Mouse (Mus musculus) frontal cortex, postnatal 10 days (tissue): ENCODE results near the gene Hnrnpul2.
"Not testable (repeated sequence)": the region's sequence is repeated elsewhere in the genome, so short reads cannot be mapped to it uniquely, and the experiment has no call there.

Experiments
- DNase-seq, 2 experiments: peaks; one replicate each; pipeline ENCODE4 v3.0.0; 2022; ENCODE audit warnings: low spot score in 2 of 2, mixed read lengths in 1 of 2

Hnrnpul2 gene

DNA sequence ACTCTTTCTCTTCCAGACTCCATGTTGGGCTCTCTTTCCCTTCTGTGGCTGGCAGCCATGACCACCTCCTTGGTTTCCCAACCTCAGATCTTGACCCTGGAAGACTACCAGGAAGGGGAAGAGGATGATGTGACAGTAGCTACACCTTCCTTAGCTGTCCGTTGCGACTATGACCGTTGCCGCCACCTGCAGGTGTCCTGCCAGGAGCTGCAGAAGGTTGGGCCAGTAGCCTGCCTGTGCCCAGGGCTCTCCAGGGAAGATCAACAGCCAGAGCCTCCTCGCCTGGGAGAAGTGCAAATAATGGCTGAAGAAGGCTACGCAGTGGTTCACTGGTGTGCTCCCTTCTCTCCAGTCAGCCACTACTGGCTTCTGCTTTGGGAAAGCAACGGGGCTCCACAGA, 31.8 kb downstream of the Hnrnpul2 start:
- no peak for DNase-seq

GRCm38 (mm10) chr19:8852236-8852928, 32.6 kb downstream of the Hnrnpul2 start:
- DNase-seq = no peak

GRCm38 (mm10) chr19:8853117-8853516, 33.3 kb downstream of the Hnrnpul2 start:
- no peak for DNase-seq

DNA sequence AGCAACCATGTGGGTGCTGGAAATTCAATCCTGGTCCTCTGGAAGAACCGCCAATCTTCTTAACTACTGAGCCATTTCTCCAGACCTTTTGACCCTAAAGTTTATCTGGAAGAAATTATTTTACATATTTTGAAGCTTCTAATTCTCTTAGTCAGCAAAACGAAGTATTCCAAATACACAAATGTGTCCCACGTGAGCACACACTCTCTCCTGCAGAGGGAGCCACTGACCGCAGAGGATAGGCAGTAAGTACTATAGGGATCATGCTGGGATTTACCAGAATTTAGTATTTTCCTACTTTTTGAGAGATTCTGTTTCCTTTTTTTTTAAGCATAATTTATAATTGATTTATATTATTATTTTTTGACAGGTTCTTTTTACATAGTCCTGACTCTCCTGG, 37.9 kb downstream of the Hnrnpul2 start:
- DNase-seq = no peak

- no peak for DNase-seq
Measured at GRCm38 (mm10) chr19:8859018-8859417, 39.2 kb downstream of the Hnrnpul2 start.

- DNase-seq = no peak
Measured at GRCm38 (mm10) chr19:8864265-8864664, 44.5 kb downstream of the Hnrnpul2 start.

DNA sequence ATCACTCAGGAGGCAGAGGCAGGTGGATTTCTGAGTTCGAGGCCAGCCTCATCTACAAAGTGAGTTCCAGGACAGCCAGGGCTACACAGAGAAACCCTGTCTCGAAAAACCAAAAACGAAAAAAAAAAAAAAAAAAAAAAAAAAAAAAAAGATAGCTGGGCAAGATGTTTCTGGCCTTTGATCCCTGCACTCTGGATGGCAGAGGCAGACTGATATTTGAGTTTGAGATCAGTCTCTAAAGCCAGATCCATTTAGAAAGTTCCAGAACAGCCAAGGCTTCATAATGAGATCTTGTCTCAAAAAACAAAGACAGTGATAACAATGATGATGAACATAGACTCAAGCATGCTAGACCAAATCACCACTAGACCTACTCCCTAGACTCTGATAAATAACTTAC, 50.6 kb downstream of the Hnrnpul2 start:
- DNase-seq = not testable (repeated sequence)

- no peak for DNase-seq
Measured at GRCm38 (mm10) chr19:8870838-8871237, 51.0 kb downstream of the Hnrnpul2 start.

DNA sequence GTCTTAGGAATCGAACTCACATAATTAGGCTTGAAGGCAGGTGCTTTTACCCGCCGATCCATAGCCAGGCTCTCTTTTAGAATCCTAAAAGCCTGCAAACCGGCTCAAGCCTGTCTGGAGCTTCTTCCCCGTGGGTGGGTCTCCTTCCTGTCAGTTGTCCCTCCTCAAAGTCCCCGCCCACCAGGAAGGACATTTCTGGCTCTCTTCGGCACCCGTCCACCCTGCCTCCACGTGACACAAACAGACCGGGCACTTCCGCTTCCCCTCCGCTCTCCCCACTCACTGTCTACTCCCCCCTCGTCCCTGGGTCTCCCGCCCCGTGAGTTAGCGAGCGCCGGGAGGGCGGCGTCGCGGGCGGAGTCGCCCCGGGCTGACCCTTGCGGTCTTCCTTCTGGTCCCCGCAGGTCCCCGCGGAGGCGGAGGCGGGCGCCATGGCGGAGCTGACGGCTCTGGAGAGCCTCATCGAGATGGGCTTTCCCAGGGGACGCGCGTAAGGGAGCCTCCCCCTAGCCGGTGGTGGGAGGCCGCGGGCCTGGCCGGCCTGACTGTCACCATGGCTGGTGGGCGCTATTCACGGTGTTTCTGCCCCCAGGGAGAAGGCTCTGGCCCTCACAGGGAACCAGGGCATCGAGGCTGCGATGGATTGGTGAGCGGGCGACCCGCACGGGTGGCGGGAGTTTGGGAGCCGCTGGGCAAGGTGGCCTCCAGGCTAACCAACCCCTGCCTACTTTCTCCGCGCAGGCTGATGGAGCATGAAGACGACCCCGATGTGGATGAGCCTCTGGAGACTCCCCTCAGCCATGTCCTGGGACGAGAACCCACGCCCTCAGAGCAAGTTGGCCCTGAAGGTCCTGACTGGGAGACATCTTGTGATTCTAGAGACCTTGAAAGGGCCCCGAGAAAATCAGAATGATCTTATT, 51.7 kb downstream of the Hnrnpul2 start, which contains the start of gene Ubxn1:
Gene Ubxn1 (plus strand): TSS at position 230 of the 920 bp plus-strand sequence.
- DNase-seq = peak; percentile 97 to 98

DNA sequence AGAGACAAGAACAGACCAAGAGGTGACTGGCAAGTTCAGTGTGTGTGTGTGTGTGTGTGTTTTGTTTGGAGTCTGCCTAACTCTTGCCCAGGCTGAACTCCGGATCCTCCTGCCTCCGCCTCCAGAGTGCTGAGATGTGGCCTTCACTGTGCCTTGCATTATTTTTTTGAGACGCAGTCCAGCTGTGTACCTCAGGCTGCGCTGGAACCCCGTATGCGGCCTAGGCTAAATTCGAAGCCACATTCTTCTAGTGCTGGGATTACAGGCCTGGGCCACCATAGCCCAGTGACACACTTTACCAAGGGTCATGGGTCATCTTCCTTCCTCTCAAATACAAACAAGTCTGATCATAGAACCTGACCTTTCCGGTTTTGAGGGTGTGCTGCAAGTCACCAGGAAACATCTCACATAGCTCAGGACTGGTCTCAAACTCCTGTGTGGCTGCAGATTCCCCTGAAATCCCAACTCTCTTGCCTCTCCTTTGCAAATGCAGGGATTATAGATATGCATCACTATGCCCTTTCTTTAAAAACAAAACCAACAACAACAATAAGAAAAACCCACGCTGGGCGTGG, 52.5 kb downstream of the Hnrnpul2 start:
- DNase-seq = no peak

GRCm38 (mm10) chr19:8875031-8875430, 55.2 kb downstream of the Hnrnpul2 start:
- DNase-seq = no peak

GRCm38 (mm10) chr19:8880311-8881033, 60.7 kb downstream of the Hnrnpul2 start, which contains the start of gene Uqcc3:
TSS of gene Uqcc3 (minus strand) at chr19:8880923.
- DNase-seq = peak; percentile 85 to 87

DNA sequence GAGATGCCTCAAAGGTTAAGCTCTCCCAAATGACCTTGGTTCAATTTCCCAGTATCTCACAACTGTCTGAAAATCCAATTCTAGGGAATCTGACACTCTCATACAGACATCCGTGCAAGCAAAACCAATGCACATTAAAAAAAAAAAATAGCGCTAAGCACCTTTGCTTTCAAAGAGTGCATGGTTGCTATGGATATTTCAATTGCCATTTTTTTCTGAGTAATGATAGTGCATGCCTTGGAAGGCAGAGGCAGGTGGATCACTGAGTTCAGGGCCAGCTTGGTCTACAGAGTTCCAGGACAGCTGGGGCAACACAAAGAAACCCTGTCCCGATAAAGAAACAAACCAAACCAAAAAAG, 61.2 kb downstream of the Hnrnpul2 start:
- no peak for DNase-seq

GRCm38 (mm10) chr19:8883616-8884015, 63.8 kb downstream of the Hnrnpul2 start, which contains the start of the genes Lbhd1 and Gm49403:
TSS of gene Lbhd1 (plus strand) at chr19:8883732.
TSS of gene Gm49403 (plus strand) at chr19:8883930.
- DNase-seq = no peak
